Mouse (Mus musculus): ENCODE measurements around the gene Cd209d.
"Not testable (repeated sequence)": the region's sequence is repeated elsewhere in the genome, so short reads cannot be mapped to it uniquely, and the experiment has no call there.

The Cd209d gene

DNA sequence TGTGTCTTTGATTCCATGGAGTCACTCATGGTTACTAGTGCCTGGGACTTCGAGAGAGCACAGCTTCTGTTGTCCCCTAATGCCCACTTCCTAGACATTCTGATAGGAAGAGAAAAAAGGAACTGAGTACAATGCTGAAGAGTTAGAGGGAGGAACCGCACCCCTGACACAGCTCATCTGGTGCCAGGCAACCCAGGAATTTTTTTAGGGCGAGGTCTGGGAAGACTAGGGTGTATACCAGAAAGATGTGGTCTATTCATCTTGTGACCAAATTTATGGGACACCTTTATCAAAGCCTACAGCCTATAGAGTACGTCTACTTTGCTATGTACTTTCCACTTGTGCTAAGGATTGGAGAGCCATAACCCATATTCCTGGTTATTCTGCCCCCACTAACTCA lies at the start of gene Cd209d:
Cd209d (minus strand) TSS at position 101 of the 400 bp plus-strand sequence.
- no peak for DNase-seq (ENCODE audit: low read depth, low spot score)

DNA sequence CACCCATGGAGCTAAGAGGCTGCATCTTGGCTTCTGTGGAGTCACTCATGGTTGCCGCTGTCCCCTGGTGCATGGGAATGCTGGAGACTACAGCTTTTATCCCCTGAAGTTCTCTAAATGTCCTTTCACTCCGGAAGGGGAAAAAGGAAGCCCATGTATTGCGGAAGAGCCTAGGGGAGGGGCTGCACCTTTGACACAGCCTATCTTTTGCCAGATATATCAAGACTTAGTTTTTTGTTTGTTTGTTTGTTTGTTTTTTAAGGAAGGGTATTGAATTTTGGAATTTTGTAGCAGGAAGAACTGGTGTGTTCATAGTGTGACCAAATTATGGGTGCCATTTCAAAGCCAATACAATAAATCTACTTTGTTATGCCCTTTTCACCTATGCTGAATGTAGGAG lies 48.4 kb upstream of the Cd209d start, which contains the start of gene Cd209b:
Cd209b (minus strand) TSS at position 101 of the 400 bp plus-strand sequence.
- DNase-seq (ENCODE audit: low read depth, low spot score): no peak

DNA sequence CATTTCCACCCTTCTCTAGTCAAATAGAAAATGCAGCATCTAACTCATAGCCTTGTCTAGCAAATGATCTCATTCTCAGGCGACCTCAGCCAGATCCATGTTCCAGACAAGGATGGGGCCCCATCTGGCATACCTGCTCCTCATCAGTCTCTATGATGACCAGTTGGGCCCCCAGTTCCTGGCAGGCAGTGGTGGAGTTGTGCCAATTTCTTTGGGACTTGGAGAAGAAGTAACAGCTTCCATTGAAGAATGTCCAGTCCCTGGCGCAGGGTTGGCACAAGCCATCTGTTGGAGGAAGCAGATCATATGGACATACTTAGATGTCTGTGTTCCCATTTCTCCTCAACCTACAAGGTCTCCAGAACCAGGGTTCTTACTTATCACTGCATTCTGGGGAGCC lies 2.2 kb downstream of the Cd209d start:
- DNase-seq (ENCODE audit: low read depth, low spot score): no peak

DNA sequence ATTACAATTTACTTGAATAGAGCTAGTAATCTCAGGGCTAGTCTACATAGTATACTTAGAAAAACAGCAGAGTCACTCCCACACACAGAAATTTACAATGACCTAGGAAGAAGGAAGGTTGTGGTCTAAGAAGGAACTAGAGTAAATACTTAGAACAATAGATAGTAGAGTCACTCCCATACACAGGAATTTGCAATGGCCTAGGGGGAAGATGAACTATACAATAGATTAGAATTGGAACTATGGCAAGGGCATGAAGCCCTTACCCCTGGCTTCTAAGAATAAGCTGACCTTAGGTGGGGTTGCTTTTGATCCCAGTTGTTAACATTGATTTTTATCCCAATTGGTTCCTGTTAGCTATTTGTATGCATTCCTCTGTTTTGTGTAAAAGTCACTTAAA lies 15.6 kb downstream of the Cd209d start:
- not testable (repeated sequence) for DNase-seq (ENCODE audit: low read depth, low spot score)

DNA sequence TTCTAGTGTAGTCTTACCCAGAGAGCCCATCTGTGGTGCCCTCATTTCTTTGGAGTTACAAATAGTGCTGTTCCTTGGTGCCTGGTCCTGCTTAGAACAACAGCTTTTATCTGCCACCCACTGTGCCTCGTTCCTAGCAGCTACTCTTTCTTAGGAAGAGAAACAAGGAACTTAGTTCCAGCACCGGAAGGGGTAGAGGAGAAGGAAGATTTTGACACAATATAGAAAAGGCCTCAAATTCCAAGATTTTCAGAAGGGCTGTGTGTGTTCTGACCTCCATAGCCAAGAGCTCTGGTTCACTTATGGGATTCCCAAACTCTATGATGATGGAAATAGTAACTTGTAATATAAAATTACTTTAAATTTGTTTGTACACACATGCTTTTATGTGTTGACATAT lies 24.1 kb downstream of the Cd209d start, which contains the start of gene Cd209e:
Cd209e (minus strand) TSS at position 101 of the 400 bp plus-strand sequence.
- DNase-seq (ENCODE audit: low read depth, low spot score): no peak

All from CD4-positive helper T cell, adult 2 months (primary cell).